Comparison of ENCODE assay signal across 35 mouse cellular contexts in genomic region chr8:54818651-54819050, GRCm38 (mm10).
"Had no signal": no experiment of that assay in that cellular context is flagged by ENCODE, and none has a peak within 500 bp of the region (broad histone marks: within the 10 kb centered on the region; RNA-seq: fewer than 3 reads in every experiment).

No protein-coding gene starts in this region.

- H3K4me2 ChIP-seq: heart, embryonic 11.5 days; heart, embryonic 12.5 days; heart, embryonic 13.5 days; heart, embryonic 15.5 days; hindbrain, embryonic 12.5 days; hindbrain, embryonic 13.5 days; hindbrain, embryonic 14.5 days; hindbrain, embryonic 15.5 days; intestine, embryonic 15.5 days; kidney, embryonic 15.5 days had no signal

- H3K4me1 ChIP-seq: heart, embryonic 12.5 days; heart, embryonic 13.5 days; heart, embryonic 15.5 days; hindbrain, embryonic 10.5 days; hindbrain, embryonic 12.5 days; hindbrain, embryonic 13.5 days; hindbrain, embryonic 15.5 days; intestine, embryonic 15.5 days; kidney, embryonic 15.5 days had no signal

- H3K36me3 ChIP-seq: heart, embryonic 12.5 days; heart, embryonic 13.5 days; heart, embryonic 15.5 days; hindbrain, embryonic 10.5 days; hindbrain, embryonic 12.5 days; hindbrain, embryonic 13.5 days; hindbrain, embryonic 15.5 days; intestine, embryonic 15.5 days; kidney, embryonic 15.5 days had no signal

- H3K4me3 ChIP-seq: heart, embryonic 12.5 days; heart, embryonic 13.5 days; heart, embryonic 15.5 days; hindbrain, embryonic 10.5 days; hindbrain, embryonic 12.5 days; hindbrain, embryonic 13.5 days; hindbrain, embryonic 15.5 days; intestine, embryonic 15.5 days; kidney, embryonic 15.5 days; layer of hippocampus, adult 2 months; left cerebral cortex, adult 2 months had no signal

- DNase-seq: heart, postnatal 10 days; heart, postnatal 14 days; heart, postnatal 36 days; heart, postnatal 4 days; kidney, adult 11 months; kidney, adult 18-20 months; kidney, adult 2 months; kidney, adult 8-10 months; kidney, adult 9 months; kidney, postnatal 10 days; kidney, postnatal 14 days; kidney, postnatal 25 days; kidney, postnatal 36 days; kidney, postnatal 4 days; layer of hippocampus, adult 9-11 months; layer of hippocampus, postnatal 36 days had no signal

- H3K27ac ChIP-seq: heart, embryonic 13.5 days; heart, embryonic 15.5 days; hindbrain, embryonic 10.5 days; hindbrain, embryonic 12.5 days; hindbrain, embryonic 13.5 days; hindbrain, embryonic 14.5 days; hindbrain, embryonic 15.5 days; hindbrain, postnatal 0 days; intestine, embryonic 15.5 days; kidney, embryonic 15.5 days; kidney, postnatal 0 days; layer of hippocampus, adult 2 months; left cerebral cortex, adult 2 months had no signal

- ATAC-seq: hindbrain, embryonic 16.5 days; hindbrain, postnatal 0 days; inflammation-experienced regulatory T-cells, adult 6 months; intestine, embryonic 15.5 days; intestine, embryonic 16.5 days; intestine, postnatal 0 days had no signal

- H3K27me3 ChIP-seq: heart, embryonic 12.5 days; heart, embryonic 13.5 days; heart, embryonic 15.5 days; hindbrain, embryonic 12.5 days; hindbrain, embryonic 13.5 days; hindbrain, embryonic 15.5 days; intestine, embryonic 15.5 days; kidney, embryonic 15.5 days had no signal

- H3K9ac ChIP-seq: heart, embryonic 12.5 days; heart, embryonic 13.5 days; heart, embryonic 15.5 days; hindbrain, embryonic 12.5 days; hindbrain, embryonic 13.5 days; hindbrain, embryonic 14.5 days; hindbrain, embryonic 15.5 days; intestine, embryonic 15.5 days; kidney, embryonic 15.5 days had no signal

- H3K9me3 ChIP-seq: heart, embryonic 12.5 days; heart, embryonic 15.5 days; hindbrain, embryonic 12.5 days; hindbrain, embryonic 15.5 days; intestine, embryonic 15.5 days; kidney, embryonic 15.5 days had no signal
